19 mouse cellular contexts compared by ENCODE assay signal in genomic region chr13:19555391-19555790, GRCm38 (mm10).
DNase-seq lines count a peak whose midpoint lies in the region; ATAC-seq lines count a peak whose summit lies in the region.
"Had no signal": no experiment of that assay in that cellular context is flagged by ENCODE, and none has a peak within 500 bp of the region (broad histone marks: within the 10 kb centered on the region; RNA-seq: fewer than 3 reads in every experiment).

No protein-coding gene starts in this region.

- peak; percentile 2 for DNase-seq in embryo, embryonic 11 days
- DNase-seq in embryo, embryonic 10 days (ENCODE audit: low spot score): no peak
- peak; percentile 26 for DNase-seq in kidney, postnatal 14 days
- no peak for DNase-seq in kidney, adult 9 months
- DNase-seq in 3T3-L1 (ENCODE audit: low read depth, low spot score): peak; percentile 69
- peak; percentile 7 for DNase-seq in mesoderm, embryonic 11.5 days (ENCODE audit: low read depth, low spot score)
- DNase-seq in liver, embryonic 11.5 days (ENCODE audit: low spot score): no peak
- DNase-seq: adrenal gland, adult 8-10 months; adrenal gland, postnatal 36 days; cerebellum, adult 2 months; cerebellum, postnatal 10 days; gastrocnemius, adult 2 months; gastrocnemius, postnatal 36 days; heart, adult 11 months; heart, postnatal 36 days had no signal

- no peak for ATAC-seq in liver, embryonic 11.5 days (replicated peaks; ENCODE audit: low FRiP score)
- ATAC-seq: forebrain, embryonic 15.5 days had no signal

- H3K27me3 ChIP-seq in liver, embryonic 11.5 days (replicated peaks; ENCODE audit: control insufficient read depth, insufficient read depth, low read length): no peaks in the 10 kb centered on the region
- H3K27me3 ChIP-seq: CH12.LX; forebrain, embryonic 15.5 days; heart, embryonic 13.5 days; hindbrain, embryonic 15.5 days had no signal

- H3K4me1 ChIP-seq in liver, embryonic 11.5 days (replicated peaks; ENCODE audit: control insufficient read depth, insufficient read depth, low read length): no peaks in the 10 kb centered on the region
- H3K4me1 ChIP-seq: forebrain, embryonic 15.5 days; heart, embryonic 13.5 days; hindbrain, embryonic 15.5 days had no signal

- H3K36me3 ChIP-seq in liver, embryonic 11.5 days (ENCODE audit: control insufficient read depth, insufficient read depth, low read length): no peaks in the 10 kb centered on the region
- H3K36me3 ChIP-seq: forebrain, embryonic 15.5 days; heart, embryonic 13.5 days; hindbrain, embryonic 15.5 days had no signal

- H3K9ac ChIP-seq in liver, embryonic 11.5 days (ENCODE audit: low read depth, low read length): no peak overlapping the region
- H3K9ac ChIP-seq: forebrain, embryonic 15.5 days; heart, embryonic 13.5 days; hindbrain, embryonic 15.5 days had no signal

- 86% methylated on average over 4 of the region's 4 CpGs for WGBS in liver, embryonic 11.5 days

- H3K27ac ChIP-seq in liver, embryonic 11.5 days (ENCODE audit: low read depth, low read length): no peak overlapping the region
- H3K27ac ChIP-seq: forebrain, embryonic 15.5 days; gastrocnemius, adult 2 months; heart, embryonic 13.5 days; hindbrain, embryonic 15.5 days had no signal

- H3K9me3 ChIP-seq in liver, embryonic 11.5 days (ENCODE audit: control insufficient read depth, low read length): no peaks in the 10 kb centered on the region
- H3K9me3 ChIP-seq: forebrain, embryonic 15.5 days; heart, embryonic 13.5 days; hindbrain, embryonic 15.5 days had no signal

- no peak overlapping the region for H3K4me2 ChIP-seq in liver, embryonic 11.5 days
- H3K4me2 ChIP-seq: forebrain, embryonic 15.5 days; heart, embryonic 13.5 days; hindbrain, embryonic 15.5 days had no signal

- no peak overlapping the region for H3K4me3 ChIP-seq in liver, embryonic 11.5 days (ENCODE audit: low read depth, low read length)
- H3K4me3 ChIP-seq: forebrain, embryonic 15.5 days; gastrocnemius, adult 2 months; heart, embryonic 13.5 days; hindbrain, embryonic 15.5 days had no signal

Comparison
In these comparisons a context has a peak if more than half of its experiments do, and no peak if none do; other contexts are left out.
1. DNase-seq: peak in embryo, embryonic 11 days (single experiment), kidney, postnatal 14 days (single experiment), 3T3-L1 (single experiment) and mesoderm, embryonic 11.5 days (single experiment); none in embryo, embryonic 10 days (single experiment), kidney, adult 9 months (single experiment) and liver, embryonic 11.5 days (single experiment).